Mouse (Mus musculus): Measurements from ENCODE around the gene Cxcl14.

DNA sequence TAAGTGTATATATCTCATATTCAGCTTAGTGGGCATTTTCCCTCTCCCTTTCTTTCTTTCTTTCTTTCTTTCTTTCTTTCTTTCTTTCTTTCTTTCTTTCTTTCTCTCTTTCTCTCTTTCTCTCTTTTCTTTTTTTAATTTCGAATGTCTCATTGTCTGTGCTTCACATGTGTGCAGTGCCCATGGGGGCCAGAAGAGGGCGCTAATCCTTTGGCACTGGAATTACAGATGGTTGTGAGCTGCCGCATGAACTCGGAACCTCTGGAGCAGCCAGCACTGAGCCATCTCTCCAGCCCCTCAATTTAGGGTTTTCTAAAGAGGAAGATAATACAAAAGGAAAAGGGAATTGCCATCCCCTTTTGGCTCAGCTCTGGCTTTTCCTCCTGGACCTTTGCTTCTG, 29.0 kb downstream of the Cxcl14 start:
- TF ChIP-seq POLR2A (IDR thresholded peaks at IDR 0.05; ENCODE audit: borderline replicate concordance, extremely low read depth, insufficient read depth, insufficient read length, poor library complexity, severe bottlenecking) (no peak), CTCF (IDR thresholded peaks at IDR 0.05; ENCODE audit: borderline replicate concordance, extremely low read depth, insufficient read depth, insufficient read length) (peak; percentile 49; the same call in 1 of the 2 replicates)

All from brain, embryonic 14.5 days (tissue).